Mouse (Mus musculus) brain, adult 10 weeks (tissue): Measurements from ENCODE around the gene Gm13691. TPM values are rescaled to one million over a fixed set of nuclear protein-coding genes. Genes with fewer than 3 reads are reported as not detected.

Experiments
- polyA plus RNA-seq: library from polyadenylated mRNA; stranded (reverse); fragments of 350-450 nt; fragmentation: Illumina TruSeq; extraction: RNeasy Lipid Tissue Mini Kit (QIAGEN cat#74804); gene quantifications from one replicate; pipeline ENCODE4 v1.2.3, GENCODE M21; 2015; ENCODE audit warnings: low read depth, low replicate concordance

The Gm13691 gene
- polyA plus RNA-seq: not detected

DNA sequence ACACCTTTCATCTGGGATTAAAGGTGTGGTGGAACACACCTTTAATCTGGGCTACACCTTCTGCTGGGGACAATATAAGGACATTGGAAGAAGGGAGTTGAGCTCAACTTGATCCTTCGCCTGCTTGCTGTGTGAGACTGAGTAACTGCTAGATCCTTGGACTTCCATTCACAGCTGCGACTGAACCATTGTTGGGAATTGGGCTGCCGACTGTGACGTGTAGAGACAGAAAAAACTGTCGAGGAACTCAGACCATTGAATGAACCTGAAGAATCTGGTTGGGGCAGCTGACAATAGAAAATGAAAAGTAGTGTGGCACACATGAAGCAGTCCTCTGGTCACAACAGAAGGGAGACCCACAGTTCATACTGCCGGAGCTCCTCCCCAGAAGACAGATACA, at the start of gene Gm13691:
Gene Gm13691 (plus strand): TSS at position 301 of the 400 bp plus-strand sequence.

GRCm38 (mm10) chr2:83940931-83941361, 49.4 kb upstream of the Gm13691 start, which contains the start of gene Zswim2:
TSS of gene Zswim2 (minus strand) at chr2:83941228.

GRCm38 (mm10) chr2:83955393-83955792, 35.0 kb upstream of the Gm13691 start, which contains the start of gene Gm13698:
TSS of gene Gm13698 (plus strand) at chr2:83955693.

GRCm38 (mm10) chr2:83961203-83961602, 29.1 kb upstream of the Gm13691 start, which contains the start of gene Gm13693:
TSS of gene Gm13693 (plus strand) at chr2:83961503.

GRCm38 (mm10) chr2:83967013-83967412, 23.3 kb upstream of the Gm13691 start, which contains the start of gene Gm13695:
TSS of gene Gm13695 (plus strand) at chr2:83967313.

DNA sequence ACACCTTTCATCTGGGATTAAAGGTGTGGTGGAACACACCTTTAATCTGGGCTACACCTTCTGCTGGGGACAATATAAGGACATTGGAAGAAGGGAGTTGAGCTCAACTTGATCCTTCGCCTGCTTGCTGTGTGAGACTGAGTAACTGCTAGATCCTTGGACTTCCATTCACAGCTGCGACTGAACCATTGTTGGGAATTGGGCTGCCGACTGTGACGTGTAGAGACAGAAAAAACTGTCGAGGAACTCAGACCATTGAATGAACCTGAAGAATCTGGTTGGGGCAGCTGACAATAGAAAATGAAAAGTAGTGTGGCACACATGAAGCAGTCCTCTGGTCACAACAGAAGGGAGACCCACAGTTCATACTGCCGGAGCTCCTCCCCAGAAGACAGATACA, 17.5 kb upstream of the Gm13691 start, which contains the start of gene Gm13696:
Gene Gm13696 (plus strand): TSS at position 301 of the 400 bp plus-strand sequence.

GRCm38 (mm10) chr2:83978633-83979032, 11.7 kb upstream of the Gm13691 start, which contains the start of gene Gm13694:
TSS of gene Gm13694 (plus strand) at chr2:83978933.

GRCm38 (mm10) chr2:83984443-83984842, 5.9 kb upstream of the Gm13691 start, which contains the start of gene Gm13697:
TSS of gene Gm13697 (plus strand) at chr2:83984743.

Other genes starting within 250 kb of the Gm13691 start
- gene Fam171b, start 177.9 kb upstream of the Gm13691 start, polyA plus RNA-seq: 170 TPM
- gene Zswim2, start 49.3 kb upstream of the Gm13691 start, polyA plus RNA-seq: not detected
- not detected for gene Gm13698, start 34.9 kb upstream of the Gm13691 start, polyA plus RNA-seq
- not detected for gene Gm13693, start 29.1 kb upstream of the Gm13691 start, polyA plus RNA-seq
- gene Gm13695, start 23.2 kb upstream of the Gm13691 start, polyA plus RNA-seq: not detected
- not detected for gene Gm13696, start 17.4 kb upstream of the Gm13691 start, polyA plus RNA-seq
- not detected for gene Gm13694, start 11.6 kb upstream of the Gm13691 start, polyA plus RNA-seq
- gene Gm13697, start 5.8 kb upstream of the Gm13691 start, polyA plus RNA-seq: not detected